Mouse (Mus musculus) heart, embryonic 10.5 days (tissue): ENCODE results near the gene Apba2. TPM values are rescaled to one million over a fixed set of nuclear protein-coding genes. Genes with fewer than 3 reads are reported as not detected.

Experiments used
- DNase-seq: peaks from one replicate; pipeline ENCODE4 v3.0.0-alpha.2; 2017; ENCODE audit warnings: low spot score
- H3K27ac ChIP-seq: fragments of 300-500 bp; sonication (generic); 2 replicates; pipeline ENCODE4 v1.5.1; 2016; ENCODE audit warnings: mild to moderate bottlenecking
- H3K27me3 ChIP-seq: fragments of 300-500 bp; sonication (generic); 2 replicates; pipeline ENCODE4 v1.6.1; 2016; ENCODE audit warnings: mild to moderate bottlenecking; ENCODE audit not compliant: poor library complexity, insufficient read depth, severe bottlenecking
- H3K36me3 ChIP-seq: fragments of 300-500 bp; sonication (generic); 2 replicates; pipeline ENCODE4 v1.6.1; 2016; ENCODE audit warnings: mild to moderate bottlenecking, moderate library complexity
- H3K4me1 ChIP-seq: fragments of 300-500 bp; sonication (generic); 2 replicates; pipeline ENCODE4 v1.6.1; 2016; ENCODE audit warnings: mild to moderate bottlenecking
- H3K4me3 ChIP-seq: fragments of 300-500 bp; sonication (generic); 2 replicates; pipeline ENCODE4 v1.5.1; 2016; ENCODE audit warnings: mild to moderate bottlenecking, moderate library complexity
- H3K9me3 ChIP-seq: fragments of 300-500 bp; sonication (generic); 2 replicates; pipeline ENCODE4 v1.6.1; 2016; ENCODE audit warnings: mild to moderate bottlenecking, moderate library complexity
- WGBS: fragments of 180-500 bp; shearing (Covaris S2); methylation state at CpG from one replicate; pipeline ENCODE4 v1.1.7; 2016; 5-methylcytosine and 5-hydroxymethylcytosine counted together
- polyA plus RNA-seq: library from polyadenylated mRNA; unstranded; fragments of >200 nt; fragmentation: Nextera tagmentation; extraction: Ambion mirVana; gene quantifications from 2 replicates; pipeline ENCODE4 v1.2.1, GENCODE M21; 2016

The Apba2 gene
- polyA plus RNA-seq, 1 experiment from 2014 or later = 1.0 TPM

DNA sequence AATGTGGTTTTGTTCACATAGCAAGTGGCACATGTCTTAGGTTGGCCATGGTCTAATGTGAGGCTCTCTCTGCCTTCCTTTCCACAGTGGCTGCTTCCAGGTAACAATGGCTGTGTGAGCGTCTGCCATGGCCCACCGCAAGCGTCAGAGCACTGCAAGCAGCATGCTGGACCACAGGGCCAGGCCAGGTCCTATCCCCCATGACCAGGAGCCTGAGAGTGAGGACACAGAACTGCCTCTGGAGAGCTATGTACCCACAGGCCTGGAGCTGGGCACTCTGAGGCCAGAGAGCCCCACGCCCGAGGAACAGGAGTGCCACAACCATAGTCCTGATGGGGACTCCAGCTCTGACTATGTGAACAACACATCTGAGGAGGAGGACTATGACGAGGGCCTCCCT, 193.4 kb downstream of the Apba2 start:
- H3K27ac ChIP-seq = no peak overlapping the region
- H3K27me3 ChIP-seq = no peaks in the 10 kb centered on the region
- WGBS = 80% methylated on average over 6 of the region's 6 CpGs
- DNase-seq = no peak
- no peaks in the 10 kb centered on the region; the same call in 1 of the 2 replicates for H3K4me1 ChIP-seq
- no peaks in the 10 kb centered on the region for H3K9me3 ChIP-seq
- H3K4me3 ChIP-seq = no peak overlapping the region
- no peaks in the 10 kb centered on the region for H3K36me3 ChIP-seq

DNA sequence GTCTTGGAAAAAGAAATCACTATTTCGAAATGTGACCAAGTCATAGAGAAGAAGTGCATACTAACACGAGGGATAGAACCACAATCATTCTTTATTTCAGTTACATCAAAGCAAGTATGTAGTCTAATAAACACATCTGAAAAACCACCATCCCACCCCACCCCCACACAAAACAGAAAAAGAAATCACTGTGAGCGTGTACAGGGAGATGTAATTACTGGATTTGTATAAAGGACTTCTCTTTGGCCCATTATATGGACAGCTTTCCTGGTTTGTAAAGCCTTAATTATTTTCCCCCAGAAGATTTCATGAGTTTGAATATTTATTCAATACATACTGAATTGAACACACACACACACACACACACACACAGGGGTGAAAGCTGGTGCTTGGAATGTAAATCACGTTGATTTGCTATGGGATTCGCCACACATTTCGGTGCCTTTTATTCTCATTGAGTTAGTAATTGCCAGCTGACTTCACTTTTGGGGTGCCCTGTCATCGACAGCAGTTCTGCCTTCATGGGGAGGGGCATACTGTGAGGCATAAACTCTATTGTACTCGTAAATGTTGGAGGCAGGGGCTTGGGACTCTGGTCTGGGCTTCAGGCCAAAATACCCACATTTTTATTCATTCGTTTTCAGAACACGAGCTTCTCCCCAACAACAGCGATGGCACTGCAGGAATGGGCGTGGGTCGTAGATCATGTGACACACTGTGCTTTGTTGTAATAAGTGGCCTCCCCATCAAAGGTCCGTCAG, 195.2 kb downstream of the Apba2 start:
- WGBS = 78% methylated on average over 14 of the region's 14 CpGs
- no peaks in the 10 kb centered on the region for H3K36me3 ChIP-seq
- H3K9me3 ChIP-seq = no peaks in the 10 kb centered on the region
- no peaks in the 10 kb centered on the region for H3K27me3 ChIP-seq
- H3K4me1 ChIP-seq = no peaks in the 10 kb centered on the region
- DNase-seq = no peak
- no peak overlapping the region for H3K4me3 ChIP-seq
- no peak overlapping the region for H3K27ac ChIP-seq

DNA sequence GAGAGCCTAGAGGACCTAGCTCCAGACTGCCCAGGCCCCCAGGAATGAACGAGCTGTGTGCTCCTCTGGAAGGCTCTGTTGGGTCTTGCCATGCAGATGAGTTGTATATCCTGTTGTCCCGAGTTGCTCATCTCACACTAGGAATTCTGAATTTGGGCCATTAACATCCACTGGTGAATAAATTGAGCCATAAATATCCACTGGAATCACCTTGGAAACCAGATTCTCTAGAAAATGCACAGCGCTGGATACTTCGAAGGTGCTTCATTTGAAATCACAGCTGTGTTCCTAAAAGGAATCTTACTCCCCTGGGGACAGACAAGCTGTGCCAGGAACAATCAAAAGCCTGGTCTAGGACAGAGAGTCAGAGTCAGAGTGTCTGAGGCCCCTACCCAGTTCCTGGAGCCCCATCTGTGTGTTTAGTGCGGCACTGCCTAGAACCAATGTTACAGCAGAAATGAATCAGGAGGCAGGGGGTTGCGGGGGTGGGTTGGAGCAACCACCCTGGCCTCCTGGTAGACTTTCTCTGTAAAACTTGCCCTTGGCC, 196.4 kb downstream of the Apba2 start:
- 82% methylated on average over 6 of the region's 6 CpGs for WGBS
- Histone ChIP-seq H3K27ac (no peak overlapping the region), H3K4me3 (no peak overlapping the region), H3K9me3 (no peaks in the 10 kb centered on the region), H3K27me3 (no peaks in the 10 kb centered on the region), H3K4me1 (no peaks in the 10 kb centered on the region), H3K36me3 (no peaks in the 10 kb centered on the region)
- DNase-seq = no peak

DNA sequence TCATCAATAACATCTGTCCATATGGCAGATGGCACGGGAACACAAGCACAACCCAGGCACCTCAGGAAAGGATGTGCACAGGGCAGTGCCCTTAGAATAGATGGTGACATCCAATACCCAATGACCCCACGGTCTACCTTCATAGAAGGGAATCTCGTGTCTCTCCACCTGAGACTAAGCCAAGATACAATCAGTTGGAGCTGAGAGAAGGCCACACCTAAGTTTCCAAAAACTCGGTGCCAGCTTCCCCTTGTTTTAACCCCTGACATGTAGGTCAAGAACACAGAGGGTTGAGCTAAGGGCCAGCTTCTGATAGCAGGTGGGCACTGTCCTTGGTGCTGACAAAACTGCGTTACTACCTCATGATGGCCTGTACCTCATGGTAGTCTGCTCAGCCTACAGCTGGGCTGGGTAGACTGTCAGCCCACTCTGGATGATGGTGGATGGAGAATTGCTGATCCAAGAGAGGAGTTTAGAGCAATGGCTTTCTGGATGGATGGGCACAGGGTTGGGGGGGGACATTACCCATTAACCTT, 202.6 kb downstream of the Apba2 start:
- 61% methylated on average over 5 of the region's 5 CpGs for WGBS
- Histone ChIP-seq H3K27me3 (no peaks in the 10 kb centered on the region), H3K36me3 (no peaks in the 10 kb centered on the region), H3K9me3 (no peaks in the 10 kb centered on the region), H3K4me3 (no peak overlapping the region), H3K27ac (no peak overlapping the region), H3K4me1 (no peaks in the 10 kb centered on the region)
- DNase-seq = no peak

DNA sequence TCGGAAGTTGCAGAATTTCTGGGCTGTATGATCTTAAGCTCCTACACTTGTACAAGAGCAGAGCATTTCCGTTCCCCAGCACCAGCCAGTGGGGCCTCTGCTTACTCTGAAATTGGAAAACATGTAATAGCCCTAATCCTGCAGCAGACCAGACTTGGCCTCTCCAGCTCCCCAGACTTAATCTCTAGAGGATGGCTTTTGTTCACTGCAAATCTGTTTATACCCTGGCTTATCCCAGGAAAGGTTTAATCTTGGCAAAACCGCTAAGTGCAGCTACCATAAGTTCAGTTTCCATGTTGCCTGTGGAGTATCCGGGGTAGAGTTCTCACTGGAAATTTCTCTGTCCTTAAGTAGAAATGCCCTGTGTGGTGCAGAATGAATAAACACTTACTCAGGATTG, 206.7 kb downstream of the Apba2 start:
- no peak overlapping the region for H3K27ac ChIP-seq
- no peaks in the 10 kb centered on the region for H3K36me3 ChIP-seq
- H3K4me1 ChIP-seq = no peaks in the 10 kb centered on the region
- 77% methylated on average over 4 of the region's 4 CpGs for WGBS
- DNase-seq = no peak
- no peak overlapping the region for H3K4me3 ChIP-seq
- no peaks in the 10 kb centered on the region for H3K9me3 ChIP-seq
- no peaks in the 10 kb centered on the region for H3K27me3 ChIP-seq

DNA sequence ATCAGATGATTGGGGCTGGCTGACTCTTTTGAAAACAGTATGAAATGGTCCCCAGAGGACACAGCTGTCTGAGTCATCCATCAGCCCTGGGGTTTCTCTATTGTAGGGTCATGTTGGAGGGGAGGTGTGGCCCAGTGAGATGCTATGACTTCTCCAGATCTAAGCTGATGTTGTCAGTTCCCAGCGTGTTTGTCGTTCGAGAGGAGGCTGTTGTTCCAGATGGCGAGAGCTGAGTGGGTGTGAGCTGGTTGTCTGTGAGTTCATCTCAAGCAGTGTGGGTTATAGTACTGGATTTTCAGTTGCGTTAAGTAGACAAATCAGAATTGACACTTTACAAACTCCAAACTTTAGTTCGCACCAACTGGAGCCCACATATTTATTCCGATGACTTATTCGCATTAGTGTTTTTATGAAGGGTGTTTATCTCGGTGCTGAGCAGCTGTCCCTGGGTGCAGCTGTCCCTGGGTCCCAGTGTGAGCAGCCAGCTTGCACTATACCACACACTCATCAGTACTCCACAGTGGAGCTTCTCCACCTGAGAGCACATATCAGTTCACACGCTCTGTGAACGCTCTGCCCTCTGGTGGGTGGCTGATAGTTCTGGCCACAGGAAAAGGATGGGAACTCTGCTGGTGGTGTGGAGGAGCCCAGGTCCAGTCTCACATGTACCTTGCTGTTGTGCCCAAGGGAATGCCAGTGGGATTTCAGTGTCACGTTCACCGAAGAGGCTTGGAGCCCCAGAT, 208.2 kb downstream of the Apba2 start:
- H3K9me3 ChIP-seq = no peaks in the 10 kb centered on the region
- no peak for DNase-seq
- no peak overlapping the region for H3K4me3 ChIP-seq
- H3K27ac ChIP-seq = no peak overlapping the region
- 82% methylated on average over 13 of the region's 13 CpGs for WGBS
- H3K36me3 ChIP-seq = no peaks in the 10 kb centered on the region
- no peaks in the 10 kb centered on the region for H3K4me1 ChIP-seq
- H3K27me3 ChIP-seq = no peaks in the 10 kb centered on the region

DNA sequence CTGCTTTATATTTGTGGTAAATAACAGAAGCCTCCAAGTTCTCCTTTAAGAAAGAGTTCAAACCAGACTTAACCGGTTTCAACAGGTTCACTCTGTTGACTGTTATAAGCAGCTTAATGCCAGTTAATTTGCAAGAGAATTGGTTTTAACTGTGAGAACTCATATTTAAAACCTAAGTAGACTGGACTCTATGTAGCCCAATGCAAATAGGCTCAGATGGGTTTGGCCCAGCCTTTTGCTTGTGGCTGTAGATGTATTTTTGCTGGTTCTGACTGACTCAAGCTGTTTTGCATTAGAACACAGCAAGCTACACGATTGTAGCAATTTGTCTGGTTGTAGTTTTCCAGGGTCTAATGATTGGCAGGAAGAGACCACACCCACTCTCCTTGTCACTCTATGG, 214.8 kb downstream of the Apba2 start:
- 69% methylated on average over 2 of the region's 2 CpGs for WGBS
- no peaks in the 10 kb centered on the region for H3K36me3 ChIP-seq
- no peaks in the 10 kb centered on the region for H3K4me1 ChIP-seq
- H3K27ac ChIP-seq = no peak overlapping the region
- H3K9me3 ChIP-seq = no peaks in the 10 kb centered on the region
- no peak overlapping the region for H3K4me3 ChIP-seq
- no peaks in the 10 kb centered on the region for H3K27me3 ChIP-seq
- no peak for DNase-seq

DNA sequence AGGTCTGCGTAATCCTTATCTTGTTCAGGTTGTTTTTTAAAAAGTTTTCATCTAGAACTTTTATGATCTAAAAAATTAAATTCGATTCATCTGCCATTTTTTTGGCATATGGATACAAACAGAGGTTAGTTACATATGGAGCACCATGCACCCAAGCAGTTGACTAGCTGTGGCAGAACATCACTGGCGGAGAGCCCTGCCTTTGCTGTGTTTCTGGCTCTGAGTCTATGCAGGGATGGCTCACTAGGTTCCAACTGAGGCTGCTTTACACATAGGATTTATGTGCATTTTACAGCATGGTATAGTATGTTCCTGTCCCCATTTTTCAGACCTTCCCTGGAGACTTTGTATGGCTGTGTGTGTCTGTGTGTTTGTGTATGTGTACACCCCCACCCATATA, 221.8 kb downstream of the Apba2 start:
- no peak overlapping the region for H3K4me3 ChIP-seq
- no peaks in the 10 kb centered on the region for H3K9me3 ChIP-seq
- H3K36me3 ChIP-seq = no peaks in the 10 kb centered on the region
- no peaks in the 10 kb centered on the region for H3K27me3 ChIP-seq
- H3K4me1 ChIP-seq = no peaks in the 10 kb centered on the region
- WGBS = 77% methylated on average over 3 of the region's 3 CpGs
- no peak overlapping the region for H3K27ac ChIP-seq
- no peak for DNase-seq

DNA sequence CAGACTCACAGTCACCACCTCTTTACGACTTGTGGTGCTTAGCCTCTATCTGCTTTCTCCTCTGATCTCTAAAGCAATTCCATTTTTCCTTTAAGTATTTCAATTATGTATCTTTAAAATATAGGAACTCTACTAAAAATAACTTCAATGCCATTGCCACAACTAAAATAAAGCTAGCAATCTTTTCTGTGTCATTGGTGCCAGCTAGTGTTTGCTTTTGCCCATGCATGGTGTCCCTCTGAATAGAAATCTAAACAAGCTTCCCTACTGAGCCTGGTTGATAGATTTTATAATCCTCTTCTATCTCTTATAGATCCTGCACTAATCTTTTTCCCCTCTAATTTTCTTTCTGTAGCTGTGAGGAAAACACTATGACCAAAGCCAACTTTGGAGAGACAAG, 222.9 kb downstream of the Apba2 start:
- no peaks in the 10 kb centered on the region for H3K4me1 ChIP-seq
- H3K27ac ChIP-seq = no peak overlapping the region
- no peaks in the 10 kb centered on the region for H3K9me3 ChIP-seq
- no peaks in the 10 kb centered on the region for H3K27me3 ChIP-seq
- WGBS = 88% methylated on average over 1 of the region's 1 CpGs
- no peaks in the 10 kb centered on the region for H3K36me3 ChIP-seq
- H3K4me3 ChIP-seq = no peak overlapping the region
- no peak for DNase-seq

DNA sequence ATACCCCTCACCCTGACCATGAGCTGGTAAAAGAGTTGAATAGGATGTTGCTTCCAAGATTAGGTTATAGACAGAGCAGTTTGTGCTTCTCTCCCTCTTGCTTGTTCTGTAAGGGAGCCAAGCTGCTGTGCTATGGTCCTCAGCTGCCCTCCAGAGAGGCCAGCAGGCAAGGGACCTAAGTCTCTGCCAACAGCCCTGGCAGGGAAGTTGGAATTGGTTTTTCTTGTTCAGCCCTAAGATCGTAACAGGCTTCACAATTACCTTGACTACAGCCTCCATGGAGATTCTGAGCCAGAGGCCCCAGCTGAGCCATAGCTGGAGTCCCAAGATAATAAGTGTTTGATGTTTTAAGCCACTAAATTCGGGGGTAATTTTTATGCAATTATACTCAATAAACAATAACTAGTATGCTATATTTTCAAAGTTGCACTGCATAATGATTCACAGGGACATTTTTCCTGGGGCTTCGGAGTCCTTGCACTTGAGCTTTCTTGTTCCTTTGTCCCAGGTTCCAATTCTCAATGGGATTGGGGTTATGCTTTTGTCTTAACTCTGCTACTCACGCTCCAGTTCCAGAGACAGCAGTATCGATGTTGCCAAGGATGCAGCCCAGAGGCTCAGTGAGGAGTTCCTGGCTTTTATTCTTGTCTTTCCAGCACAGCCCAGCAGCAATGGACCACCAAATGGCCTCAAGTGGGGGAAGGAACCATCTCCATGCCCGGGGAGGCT, 224.6 kb downstream of the Apba2 start:
- Histone ChIP-seq H3K36me3 (no peaks in the 10 kb centered on the region), H3K27me3 (no peaks in the 10 kb centered on the region), H3K27ac (no peak overlapping the region), H3K9me3 (no peaks in the 10 kb centered on the region), H3K4me1 (no peaks in the 10 kb centered on the region), H3K4me3 (no peak overlapping the region)
- no peak for DNase-seq
- WGBS = 67% methylated on average over 6 of the region's 6 CpGs

DNA sequence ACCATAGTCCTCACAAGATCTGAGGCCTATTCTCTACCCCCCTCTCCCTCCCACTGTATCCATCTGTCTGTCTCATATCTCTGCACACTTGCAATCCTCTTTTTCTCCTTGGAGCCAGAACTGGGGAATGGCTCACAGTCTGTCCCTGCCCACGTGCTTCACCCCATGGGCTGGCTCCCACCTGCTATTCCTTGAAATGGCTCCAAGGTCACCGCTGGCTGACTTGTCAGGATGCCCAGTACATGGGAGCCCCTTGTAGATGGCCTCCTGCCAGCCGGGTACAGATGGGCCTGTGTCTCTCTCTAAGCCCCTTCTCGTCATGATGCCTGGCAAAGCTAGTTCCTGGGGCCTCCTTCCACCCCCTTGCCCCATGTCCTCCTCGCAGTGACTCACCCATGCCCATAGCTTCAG, 226.7 kb downstream of the Apba2 start:
- Histone ChIP-seq H3K27ac (no peak overlapping the region), H3K4me1 (no peaks in the 10 kb centered on the region), H3K9me3 (no peaks in the 10 kb centered on the region), H3K27me3 (no peaks in the 10 kb centered on the region), H3K36me3 (no peaks in the 10 kb centered on the region), H3K4me3 (no peak overlapping the region)
- WGBS = 82% methylated on average over 5 of the region's 5 CpGs
- no peak for DNase-seq

DNA sequence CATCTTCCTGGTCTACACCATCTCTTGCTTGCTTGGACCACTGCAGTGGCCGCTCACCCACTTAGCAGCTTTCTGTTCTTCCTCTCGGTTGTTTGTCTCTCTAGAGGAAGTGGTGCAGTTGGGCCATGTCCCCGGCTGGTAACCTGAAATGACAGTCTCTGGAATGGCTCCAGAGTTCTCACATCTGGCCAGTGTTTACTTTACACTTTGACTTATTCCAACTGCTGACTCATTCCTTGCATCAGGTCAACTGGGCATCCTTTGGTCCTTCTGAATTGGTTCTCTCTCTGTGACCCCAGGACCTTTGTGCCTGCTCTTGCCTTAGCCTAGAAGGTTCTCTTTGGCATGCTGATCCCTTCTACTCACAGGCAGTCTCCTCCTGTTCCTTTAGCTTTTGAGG, 227.3 kb downstream of the Apba2 start:
- Histone ChIP-seq H3K27ac (no peak overlapping the region), H3K4me1 (no peaks in the 10 kb centered on the region), H3K36me3 (no peaks in the 10 kb centered on the region), H3K9me3 (no peaks in the 10 kb centered on the region), H3K27me3 (no peaks in the 10 kb centered on the region), H3K4me3 (no peak overlapping the region)
- WGBS = 62% methylated on average over 3 of the region's 3 CpGs
- no peak for DNase-seq

DNA sequence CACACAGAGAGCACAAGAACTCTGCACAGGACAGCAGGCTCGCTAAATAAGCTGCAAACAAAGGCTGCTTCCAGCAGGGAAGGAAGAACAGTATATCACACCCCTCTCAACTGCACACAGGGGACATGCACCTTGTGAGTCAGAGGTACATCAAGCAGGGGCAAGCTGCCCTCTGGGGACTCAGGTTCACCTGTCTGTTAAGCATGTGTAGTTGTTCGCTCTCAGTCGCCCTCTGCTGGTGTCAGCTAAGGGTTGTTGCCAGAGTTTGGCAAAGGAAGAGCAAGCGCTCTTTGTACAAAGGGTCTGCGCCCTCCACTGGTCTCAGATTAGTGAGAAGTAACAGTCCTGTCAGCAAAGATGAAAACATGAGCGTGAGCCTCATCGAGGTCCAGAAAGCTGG, 228.3 kb downstream of the Apba2 start:
- 32% methylated on average over 7 of the region's 7 CpGs for WGBS

More for the DNA sequence above, 228.3 kb downstream of the Apba2 start:
- Histone ChIP-seq H3K27ac (no peak overlapping the region), H3K4me1 (no peaks in the 10 kb centered on the region), H3K27me3 (no peaks in the 10 kb centered on the region), H3K9me3 (no peaks in the 10 kb centered on the region), H3K36me3 (no peaks in the 10 kb centered on the region), H3K4me3 (no peak overlapping the region)
- no peak for DNase-seq
